8 mouse cellular contexts compared by ENCODE assay signal in genomic region chr12:112628928-112629721, GRCm38 (mm10). TPM values are rescaled to one million over a fixed set of nuclear protein-coding genes. Genes with fewer than 3 reads are reported as not detected.
DNase-seq lines count a peak whose midpoint lies in the region; ATAC-seq lines count a peak whose summit lies in the region.

No protein-coding gene starts in this region.

- peak; percentile 21; the same call in 1 of the 2 replicates for ATAC-seq in cerebellum, adult (ENCODE audit: insufficient number of reproducible peaks, low FRiP score, low TSS enrichment)
- peak; percentile 86 for ATAC-seq in heart, embryonic 12.5 days (ENCODE audit: insufficient number of reproducible peaks, low FRiP score)

- no peaks in the 10 kb centered on the region for H3K9me3 ChIP-seq in heart, embryonic 12.5 days (replicated peaks)

- WGBS in heart, embryonic 12.5 days: 18% methylated on average over 19 of the region's 19 CpGs

- H3K4me1 ChIP-seq in heart, embryonic 12.5 days (replicated peaks): peaks cover 60% of the 10 kb centered on the region

- peak overlapping the region; percentile 67 for H3K4me2 ChIP-seq in heart, embryonic 12.5 days

- H3K36me3 ChIP-seq in heart, embryonic 12.5 days: peaks cover 17% of the 10 kb centered on the region

- H3K4me3 ChIP-seq in heart, embryonic 12.5 days: peak overlapping the region; percentile 27

- no peaks in the 10 kb centered on the region for H3K27me3 ChIP-seq in heart, embryonic 12.5 days (replicated peaks)

- H3K9ac ChIP-seq in heart, embryonic 12.5 days: peak overlapping the region; percentile 35; the same call in 1 of the 2 replicates

- DNase-seq in cerebellum, adult 9-10 months: no peak
- peak; percentile 72 for DNase-seq in Muller cell, postnatal 12 days (ENCODE audit: inconsistent ontology term)
- peak; percentile 76 for DNase-seq in embryo, embryonic 9.5 days (ENCODE audit: extremely low spot score)
- peak; percentile 79 for DNase-seq in kidney, postnatal 10 days
- DNase-seq in lung, postnatal 4 days: peak; percentile 84 to 85
- peak; percentile 28 to 77 for DNase-seq in spleen, postnatal 10 days (ENCODE audit: low spot score in 2 of 2)

- peak overlapping the region; percentile 40 for H3K27ac ChIP-seq in heart, embryonic 12.5 days (ENCODE audit: poor library complexity, severe bottlenecking)

RNA-seq across cellular contexts. Expression of gene Adssl1, which starts 9.3 kb away (rescaled TPM):
- polyA plus RNA-seq in heart, embryonic 12.5 days (2016; fragmentation: Nextera tagmentation; extraction: Ambion mirVana): 81.7 and 86.4 TPM in 2 replicates

RNA-seq across cellular contexts. Expression of gene Siva1, which starts 15.4 kb away (rescaled TPM):
- 99.4 and 116 TPM in 2 replicates for polyA plus RNA-seq in heart, embryonic 12.5 days (2016; fragmentation: Nextera tagmentation; extraction: Ambion mirVana)

RNA-seq across cellular contexts. Expression of gene Inf2, which starts 40.5 kb away (rescaled TPM):
- polyA plus RNA-seq in heart, embryonic 12.5 days (2016; fragmentation: Nextera tagmentation; extraction: Ambion mirVana): 2.2 and 3.5 TPM in 2 replicates

RNA-seq across cellular contexts. Expression of gene Akt1, which starts 45.6 kb away (rescaled TPM):
- polyA plus RNA-seq in heart, embryonic 12.5 days (2016; fragmentation: Nextera tagmentation; extraction: Ambion mirVana): 180 and 184 TPM in 2 replicates

RNA-seq across cellular contexts. Expression of gene Zbtb42, which starts 49.5 kb away (rescaled TPM):
- 4.7 and 6.4 TPM in 2 replicates for polyA plus RNA-seq in heart, embryonic 12.5 days (2016; fragmentation: Nextera tagmentation; extraction: Ambion mirVana)
